Mouse (Mus musculus): ENCODE measurements at regions not wholly inside any gene's neighbourhood (a gene's known extent, or its start where the extent isn't known, plus 50 kb on each side); places are given as distances from the start of the nearest gene placed in this dataset.

GRCm38 (mm10) chr1:56308586-56308985, 328.6 kb downstream of the Hsfy2 start:
- TF ChIP-seq POLR2A (IDR thresholded peaks at IDR 0.05; ENCODE audit: borderline replicate concordance, extremely low read depth, low read depth, low read length) (no peak), CTCF (IDR thresholded peaks at IDR 0.05; ENCODE audit: insufficient read depth, low read length) (no peak)
- no peak for DNase-seq
- WGBS: 56% methylated on average over 3 of the region's 3 CpGs
- H3K4me1 ChIP-seq (ENCODE audit: control insufficient read depth, insufficient read depth, low read length): no peaks in the 10 kb centered on the region
- no peak overlapping the region for H3K4me3 ChIP-seq (replicated peaks; ENCODE audit: extremely low read depth, low read depth, low read length)

- TF ChIP-seq CTCF (IDR thresholded peaks at IDR 0.05; ENCODE audit: insufficient read depth, low read length): no peak
- no peak for TF ChIP-seq POLR2A (IDR thresholded peaks at IDR 0.05; ENCODE audit: borderline replicate concordance, extremely low read depth, low read depth, low read length)
- no peak for DNase-seq
- WGBS: 49% methylated on average over 2 of the region's 2 CpGs
- Histone ChIP-seq H3K4me1 (ENCODE audit: control insufficient read depth, insufficient read depth, low read length) (no peaks in the 10 kb centered on the region), H3K4me3 (replicated peaks; ENCODE audit: extremely low read depth, low read depth, low read length) (no peak overlapping the region)
Measured at GRCm38 (mm10) chr1:56294391-56294790, 342.8 kb downstream of the Hsfy2 start.

GRCm38 (mm10) chr1:56289748-56290147, 347.5 kb downstream of the Hsfy2 start:
- TF ChIP-seq POLR2A (IDR thresholded peaks at IDR 0.05; ENCODE audit: borderline replicate concordance, extremely low read depth, low read depth, low read length): no peak
- no peak for TF ChIP-seq CTCF (IDR thresholded peaks at IDR 0.05; ENCODE audit: insufficient read depth, low read length)
- H3K4me3 ChIP-seq (replicated peaks; ENCODE audit: extremely low read depth, low read depth, low read length): no peak overlapping the region
- DNase-seq: no peak
- H3K4me1 ChIP-seq (ENCODE audit: control insufficient read depth, insufficient read depth, low read length): no peaks in the 10 kb centered on the region
- 58% methylated on average over 1 of the region's 1 CpGs for WGBS

- H3K4me3 ChIP-seq (replicated peaks; ENCODE audit: extremely low read depth, low read depth, low read length): no peak overlapping the region
- 28% methylated on average over 12 of the region's 12 CpGs for WGBS
- H3K4me1 ChIP-seq (ENCODE audit: control insufficient read depth, insufficient read depth, low read length): no peaks in the 10 kb centered on the region
- TF ChIP-seq POLR2A (IDR thresholded peaks at IDR 0.05; ENCODE audit: borderline replicate concordance, extremely low read depth, low read depth, low read length) (no peak), CTCF (IDR thresholded peaks at IDR 0.05; ENCODE audit: insufficient read depth, low read length) (no peak)
- DNase-seq: no peak
Measured at GRCm38 (mm10) chr1:56286386-56287045, 350.7 kb downstream of the Hsfy2 start.

- 47% methylated on average over 2 of the region's 2 CpGs for WGBS
- no peak for DNase-seq
- no peak for TF ChIP-seq CTCF (IDR thresholded peaks at IDR 0.05; ENCODE audit: insufficient read depth, low read length)
- TF ChIP-seq POLR2A (IDR thresholded peaks at IDR 0.05; ENCODE audit: borderline replicate concordance, extremely low read depth, low read depth, low read length): no peak
- Histone ChIP-seq H3K4me3 (replicated peaks; ENCODE audit: extremely low read depth, low read depth, low read length) (no peak overlapping the region), H3K4me1 (ENCODE audit: control insufficient read depth, insufficient read depth, low read length) (no peaks in the 10 kb centered on the region)
Measured at GRCm38 (mm10) chr1:56261708-56262107, 375.5 kb downstream of the Hsfy2 start.

- WGBS: 69% methylated on average over 2 of the region's 2 CpGs
- Histone ChIP-seq H3K4me3 (replicated peaks; ENCODE audit: extremely low read depth, low read depth, low read length) (no peak overlapping the region), H3K4me1 (ENCODE audit: control insufficient read depth, insufficient read depth, low read length) (no peaks in the 10 kb centered on the region)
- DNase-seq: no peak
- no peak for TF ChIP-seq POLR2A (IDR thresholded peaks at IDR 0.05; ENCODE audit: borderline replicate concordance, extremely low read depth, low read depth, low read length)
- TF ChIP-seq CTCF (IDR thresholded peaks at IDR 0.05; ENCODE audit: insufficient read depth, low read length): no peak
Measured at GRCm38 (mm10) chr1:56260759-56261158, 376.5 kb downstream of the Hsfy2 start.

GRCm38 (mm10) chr1:56256839-56257490, 380.3 kb downstream of the Hsfy2 start:
- TF ChIP-seq POLR2A (IDR thresholded peaks at IDR 0.05; ENCODE audit: borderline replicate concordance, extremely low read depth, low read depth, low read length) (no peak), CTCF (IDR thresholded peaks at IDR 0.05; ENCODE audit: insufficient read depth, low read length) (no peak)
- no peaks in the 10 kb centered on the region for H3K4me1 ChIP-seq (ENCODE audit: control insufficient read depth, insufficient read depth, low read length)
- H3K4me3 ChIP-seq (replicated peaks; ENCODE audit: extremely low read depth, low read depth, low read length): no peak overlapping the region
- no peak for DNase-seq
- WGBS: 69% methylated on average over 5 of the region's 5 CpGs

GRCm38 (mm10) chr1:56239686-56240085, 397.5 kb downstream of the Hsfy2 start:
- WGBS: 83% methylated on average over 6 of the region's 6 CpGs
- DNase-seq: no peak
- H3K4me3 ChIP-seq (replicated peaks; ENCODE audit: extremely low read depth, low read depth, low read length): no peak overlapping the region
- TF ChIP-seq POLR2A (IDR thresholded peaks at IDR 0.05; ENCODE audit: borderline replicate concordance, extremely low read depth, low read depth, low read length) (no peak), CTCF (IDR thresholded peaks at IDR 0.05; ENCODE audit: insufficient read depth, low read length) (no peak)
- no peaks in the 10 kb centered on the region for H3K4me1 ChIP-seq (ENCODE audit: control insufficient read depth, insufficient read depth, low read length)

- no peak for TF ChIP-seq POLR2A (IDR thresholded peaks at IDR 0.05; ENCODE audit: borderline replicate concordance, extremely low read depth, low read depth, low read length)
- no peak for TF ChIP-seq CTCF (IDR thresholded peaks at IDR 0.05; ENCODE audit: insufficient read depth, low read length)
- Histone ChIP-seq H3K4me1 (ENCODE audit: control insufficient read depth, insufficient read depth, low read length) (no peaks in the 10 kb centered on the region), H3K4me3 (replicated peaks; ENCODE audit: extremely low read depth, low read depth, low read length) (no peak overlapping the region)
- 84% methylated on average over 7 of the region's 7 CpGs for WGBS
- DNase-seq: no peak
Measured at GRCm38 (mm10) chr1:56226314-56227008, 410.8 kb downstream of the Hsfy2 start.

Measured in lung, adult 2 months (tissue).